Mouse (Mus musculus): ENCODE results near the gene BC024978. TPM values are rescaled to one million over a fixed set of nuclear protein-coding genes. Genes with fewer than 3 reads are reported as not detected.

Gene BC024978
- polyA plus RNA-seq, 1 experiment: 3.2 TPM

GRCm38 (mm10) chr7:27249146-27249545, 53.6 kb downstream of the BC024978 start:
- no peak for TF ChIP-seq USF1 (IDR thresholded peaks at IDR 0.05; ENCODE audit: low read depth)
- TF ChIP-seq MYOG (IDR thresholded peaks at IDR 0.05; ENCODE audit: control insufficient read depth, extremely low read depth, insufficient read length): no peak
- TF ChIP-seq MYOD1 (IDR thresholded peaks at IDR 0.05; ENCODE audit: control insufficient read depth, insufficient read length, low read depth): no peak
- TF ChIP-seq CEBPB (IDR thresholded peaks at IDR 0.05; ENCODE audit: low read depth): no peak
- TF ChIP-seq FOSL1 (IDR thresholded peaks at IDR 0.05; ENCODE audit: insufficient read depth, low read length, poor library complexity, severe bottlenecking): no peak
- no peak for TF ChIP-seq MAX (IDR thresholded peaks at IDR 0.05)
- no peak for TF ChIP-seq CTCF (IDR thresholded peaks at IDR 0.05; ENCODE audit: control insufficient read depth, insufficient read depth, insufficient read length)
- Histone ChIP-seq H3K4me3 (ENCODE audit: insufficient read depth, poor library complexity, severe bottlenecking) (no peak overlapping the region), H3K27me3 (ENCODE audit: control insufficient read depth, insufficient read depth, insufficient read length) (no peaks in the 10 kb centered on the region), H3ac (ENCODE audit: control insufficient read depth, insufficient read length, low read depth) (no peak overlapping the region), H3K79me2 (ENCODE audit: control insufficient read depth, insufficient read depth) (no peaks in the 10 kb centered on the region), H3K79me3 (ENCODE audit: low read depth) (no peaks in the 10 kb centered on the region), H3K36me3 (ENCODE audit: control insufficient read depth, insufficient read depth) (no peaks in the 10 kb centered on the region)

- H3K79me3 ChIP-seq (ENCODE audit: low read depth): no peaks in the 10 kb centered on the region
- no peaks in the 10 kb centered on the region for H3K79me2 ChIP-seq (ENCODE audit: control insufficient read depth, insufficient read depth)
- no peak overlapping the region for H3ac ChIP-seq (ENCODE audit: control insufficient read depth, insufficient read length, low read depth)
- TF ChIP-seq MYOG (IDR thresholded peaks at IDR 0.05; ENCODE audit: control insufficient read depth, extremely low read depth, insufficient read length): no peak
- no peak for TF ChIP-seq USF1 (IDR thresholded peaks at IDR 0.05; ENCODE audit: low read depth)
- TF ChIP-seq MYOD1 (IDR thresholded peaks at IDR 0.05; ENCODE audit: control insufficient read depth, insufficient read length, low read depth): no peak
- no peak for TF ChIP-seq MAX (IDR thresholded peaks at IDR 0.05)
- TF ChIP-seq CEBPB (IDR thresholded peaks at IDR 0.05; ENCODE audit: low read depth): no peak
- no peak for TF ChIP-seq CTCF (IDR thresholded peaks at IDR 0.05; ENCODE audit: control insufficient read depth, insufficient read depth, insufficient read length)
- TF ChIP-seq FOSL1 (IDR thresholded peaks at IDR 0.05; ENCODE audit: insufficient read depth, low read length, poor library complexity, severe bottlenecking): no peak
- no peak overlapping the region for H3K4me3 ChIP-seq (ENCODE audit: insufficient read depth, poor library complexity, severe bottlenecking)
- no peaks in the 10 kb centered on the region for H3K27me3 ChIP-seq (ENCODE audit: control insufficient read depth, insufficient read depth, insufficient read length)
- H3K36me3 ChIP-seq (ENCODE audit: control insufficient read depth, insufficient read depth): no peaks in the 10 kb centered on the region
These were observed 54.3 kb downstream of the BC024978 start for GRCm38 (mm10) chr7:27249928-27250327.

- H3K79me2 ChIP-seq (ENCODE audit: control insufficient read depth, insufficient read depth): no peaks in the 10 kb centered on the region
- no peaks in the 10 kb centered on the region for H3K36me3 ChIP-seq (ENCODE audit: control insufficient read depth, insufficient read depth)
- H3ac ChIP-seq (ENCODE audit: control insufficient read depth, insufficient read length, low read depth): no peak overlapping the region
- TF ChIP-seq CEBPB (IDR thresholded peaks at IDR 0.05; ENCODE audit: low read depth) (peak; percentile 80), MYOG (IDR thresholded peaks at IDR 0.05; ENCODE audit: control insufficient read depth, extremely low read depth, insufficient read length) (no peak)
- H3K4me3 ChIP-seq (ENCODE audit: insufficient read depth, poor library complexity, severe bottlenecking): no peak overlapping the region
- H3K79me3 ChIP-seq (ENCODE audit: low read depth): no peaks in the 10 kb centered on the region
- H3K27me3 ChIP-seq (ENCODE audit: control insufficient read depth, insufficient read depth, insufficient read length): no peaks in the 10 kb centered on the region
These were observed 56.4 kb downstream of the BC024978 start for GRCm38 (mm10) chr7:27251946-27252345.

DNA sequence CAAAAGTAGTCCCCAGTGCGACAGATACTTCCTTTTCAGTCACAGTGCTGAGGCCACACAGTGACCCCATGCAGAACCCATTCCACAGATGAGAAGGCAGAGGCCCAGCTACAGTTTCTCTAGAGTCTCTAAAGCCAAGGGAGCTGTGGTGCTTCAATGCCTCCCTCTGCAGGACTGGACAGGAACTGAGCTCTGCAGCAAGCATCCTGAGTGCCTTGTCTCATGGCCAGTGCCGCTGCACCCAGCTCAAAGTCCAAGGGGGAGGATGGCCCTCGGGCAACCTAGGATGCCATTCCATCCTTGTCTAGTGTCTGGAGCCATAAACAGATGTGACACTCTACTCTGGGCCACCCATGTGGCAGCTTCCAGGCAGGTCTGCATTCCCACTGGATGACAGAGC, 60.1 kb downstream of the BC024978 start:
- no peaks in the 10 kb centered on the region for H3K79me3 ChIP-seq (ENCODE audit: low read depth)
- H3ac ChIP-seq (ENCODE audit: control insufficient read depth, insufficient read length, low read depth): no peak overlapping the region
- H3K27me3 ChIP-seq (ENCODE audit: control insufficient read depth, insufficient read depth, insufficient read length): no peaks in the 10 kb centered on the region
- peaks cover 5% of the 10 kb centered on the region for H3K79me2 ChIP-seq (ENCODE audit: control insufficient read depth, insufficient read depth)
- H3K4me3 ChIP-seq (ENCODE audit: insufficient read depth, poor library complexity, severe bottlenecking): no peak overlapping the region
- TF ChIP-seq CTCF (IDR thresholded peaks at IDR 0.05; ENCODE audit: control insufficient read depth, insufficient read depth, insufficient read length): no peak
- no peak for TF ChIP-seq CEBPB (IDR thresholded peaks at IDR 0.05; ENCODE audit: low read depth)
- TF ChIP-seq MYOG (IDR thresholded peaks at IDR 0.05; ENCODE audit: control insufficient read depth, extremely low read depth, insufficient read length): no peak
- no peak for TF ChIP-seq FOSL1 (IDR thresholded peaks at IDR 0.05; ENCODE audit: insufficient read depth, low read length, poor library complexity, severe bottlenecking)
- no peak for TF ChIP-seq MAX (IDR thresholded peaks at IDR 0.05)
- no peak for TF ChIP-seq USF1 (IDR thresholded peaks at IDR 0.05; ENCODE audit: low read depth)
- no peak for TF ChIP-seq MYOD1 (IDR thresholded peaks at IDR 0.05; ENCODE audit: control insufficient read depth, insufficient read length, low read depth)
- H3K36me3 ChIP-seq (ENCODE audit: control insufficient read depth, insufficient read depth): no peaks in the 10 kb centered on the region

- Histone ChIP-seq H3ac (ENCODE audit: control insufficient read depth, insufficient read length, low read depth) (peak overlapping the region; percentile 13), H3K79me2 (ENCODE audit: control insufficient read depth, insufficient read depth) (peaks cover 5% of the 10 kb centered on the region), H3K4me3 (ENCODE audit: insufficient read depth, poor library complexity, severe bottlenecking) (peak overlapping the region; percentile 11), H3K36me3 (ENCODE audit: control insufficient read depth, insufficient read depth) (no peaks in the 10 kb centered on the region), H3K27me3 (ENCODE audit: control insufficient read depth, insufficient read depth, insufficient read length) (no peaks in the 10 kb centered on the region), H3K79me3 (ENCODE audit: low read depth) (no peaks in the 10 kb centered on the region)
- TF ChIP-seq USF1 (IDR thresholded peaks at IDR 0.05; ENCODE audit: low read depth) (peak; percentile 48), MYOD1 (IDR thresholded peaks at IDR 0.05; ENCODE audit: control insufficient read depth, insufficient read length, low read depth) (peak; percentile 19), FOSL1 (IDR thresholded peaks at IDR 0.05; ENCODE audit: insufficient read depth, low read length, poor library complexity, severe bottlenecking) (no peak)
These were observed 61.7 kb downstream of the BC024978 start for GRCm38 (mm10) chr7:27257046-27257851.

DNA sequence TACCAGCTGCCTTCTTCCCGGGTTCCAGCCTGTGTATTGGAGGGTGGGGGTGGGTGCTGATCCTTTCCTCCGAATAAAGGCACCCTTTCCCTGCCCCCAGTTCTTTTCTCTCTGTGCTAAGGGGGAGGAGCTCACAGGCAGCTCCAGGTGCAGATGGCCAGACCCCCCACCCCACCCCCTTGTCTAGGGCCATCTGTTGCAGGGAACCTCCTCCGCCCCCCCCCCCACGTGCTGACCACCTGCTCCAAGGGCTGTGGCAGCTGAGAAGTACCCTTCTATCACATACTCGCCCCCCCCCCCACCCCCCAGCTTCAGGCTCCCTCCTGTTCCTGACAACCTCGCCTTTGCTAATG, 62.2 kb downstream of the BC024978 start:
- no peak overlapping the region for H3K4me3 ChIP-seq (ENCODE audit: insufficient read depth, poor library complexity, severe bottlenecking)
- peak overlapping the region; percentile 13 for H3ac ChIP-seq (ENCODE audit: control insufficient read depth, insufficient read length, low read depth)
- H3K79me2 ChIP-seq (ENCODE audit: control insufficient read depth, insufficient read depth): peaks cover 5% of the 10 kb centered on the region
- H3K36me3 ChIP-seq (ENCODE audit: control insufficient read depth, insufficient read depth): no peaks in the 10 kb centered on the region
- no peaks in the 10 kb centered on the region for H3K79me3 ChIP-seq (ENCODE audit: low read depth)
- TF ChIP-seq MYOG (IDR thresholded peaks at IDR 0.05; ENCODE audit: control insufficient read depth, extremely low read depth, insufficient read length) (no peak), CEBPB (IDR thresholded peaks at IDR 0.05; ENCODE audit: low read depth) (no peak), USF1 (IDR thresholded peaks at IDR 0.05; ENCODE audit: low read depth) (no peak), MAX (IDR thresholded peaks at IDR 0.05) (no peak), FOSL1 (IDR thresholded peaks at IDR 0.05; ENCODE audit: insufficient read depth, low read length, poor library complexity, severe bottlenecking) (no peak), CTCF (IDR thresholded peaks at IDR 0.05; ENCODE audit: control insufficient read depth, insufficient read depth, insufficient read length) (no peak), MYOD1 (IDR thresholded peaks at IDR 0.05; ENCODE audit: control insufficient read depth, insufficient read length, low read depth) (no peak)
- H3K27me3 ChIP-seq (ENCODE audit: control insufficient read depth, insufficient read depth, insufficient read length): no peaks in the 10 kb centered on the region
